Mouse (Mus musculus) kidney, adult 18-20 months (tissue): ENCODE data around the gene Tmem54.

Experiments used
- DNase-seq: peaks from one replicate; pipeline ENCODE4 v3.0.0; 2021

The Tmem54 gene

DNA sequence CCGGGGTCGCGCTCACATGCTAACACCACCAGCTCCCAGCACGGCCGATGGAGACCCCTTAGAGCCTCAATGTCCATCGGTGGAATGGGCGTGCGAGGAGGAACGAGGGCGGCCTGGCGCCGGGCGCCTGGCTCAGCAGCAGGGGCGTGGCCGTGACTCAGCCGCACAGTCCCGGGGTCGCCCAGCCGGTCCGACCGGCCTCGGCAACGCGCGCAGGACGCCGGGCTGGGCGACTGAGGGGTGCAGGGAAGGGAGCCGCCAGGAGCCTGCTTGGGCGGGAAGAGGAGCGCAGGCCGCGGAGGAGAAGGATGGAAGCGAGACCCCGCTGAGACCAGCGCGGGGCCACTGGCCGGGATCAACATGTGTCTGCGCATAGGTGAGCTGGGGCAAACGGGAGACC, at the start of gene Tmem54:
Tmem54 (plus strand) TSS at position 193 of the 400 bp plus-strand sequence.
- no peak for DNase-seq

DNA sequence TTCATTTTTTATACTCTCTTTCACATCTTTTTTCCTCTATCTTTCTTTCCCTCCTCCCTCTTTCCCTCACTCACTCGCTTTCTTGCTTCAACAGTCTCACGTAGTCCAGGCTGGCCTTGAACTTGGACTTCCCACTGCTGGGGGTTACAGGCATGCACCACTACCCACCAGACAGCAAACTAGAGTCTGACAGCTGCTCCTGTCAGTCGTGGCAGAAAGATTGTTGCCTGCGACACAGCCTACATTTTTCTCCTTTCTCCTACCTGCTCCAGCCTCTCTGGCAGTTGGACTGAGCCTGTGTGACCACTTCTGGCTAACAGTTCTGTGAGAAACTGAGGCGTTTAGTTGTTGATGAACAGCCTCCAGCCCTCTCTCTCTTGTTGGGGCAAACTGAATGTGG, 49.8 kb upstream of the Tmem54 start:
- no peak for DNase-seq

DNA sequence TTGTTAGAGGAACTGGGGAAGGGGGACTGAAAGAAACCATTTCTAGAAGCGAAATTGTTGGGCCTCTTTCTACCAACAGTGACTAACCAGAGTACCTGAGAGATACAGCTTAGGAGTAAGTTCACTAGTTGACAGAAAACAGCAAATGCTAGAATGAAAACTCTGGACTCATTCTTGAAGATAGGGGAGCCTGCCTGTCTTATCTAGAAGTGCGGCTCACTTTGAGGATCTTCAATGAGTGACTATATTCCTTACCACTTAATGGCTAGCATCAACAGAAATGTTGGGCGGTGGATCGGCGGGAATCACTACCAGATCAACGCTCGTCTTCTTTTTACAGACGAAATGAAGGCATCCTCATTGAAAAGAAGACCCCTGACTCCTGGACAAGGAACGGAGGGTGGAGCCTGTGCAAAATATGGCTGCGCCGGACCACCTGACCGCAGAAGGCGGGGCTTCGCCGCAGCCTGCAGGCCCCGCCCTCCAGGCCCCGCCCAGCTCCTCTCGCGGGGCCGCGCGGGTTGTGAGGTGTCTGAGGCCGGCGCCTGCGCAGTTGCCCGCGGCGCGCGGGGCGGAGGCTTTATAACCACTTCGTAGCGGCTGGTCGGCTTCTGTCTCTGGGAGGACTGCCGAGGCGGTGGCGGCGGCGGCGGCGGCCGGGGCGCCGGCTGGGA, 47.7 kb upstream of the Tmem54 start:
- DNase-seq: peak; percentile 97

- peak; percentile 66 for DNase-seq
These were observed 46.9 kb upstream of the Tmem54 start, which contains the start of gene Rnf19b for GRCm38 (mm10) chr4:129058207-129059092. Gene Rnf19b (plus strand): TSS chr4:129058271.

GRCm38 (mm10) chr4:129059125-129059551, 46.2 kb upstream of the Tmem54 start:
- DNase-seq: peak; percentile 45

GRCm38 (mm10) chr4:129059922-129060321, 45.4 kb upstream of the Tmem54 start:
- DNase-seq: no peak

- no peak for DNase-seq
These were observed 43.9 kb upstream of the Tmem54 start for GRCm38 (mm10) chr4:129061486-129061885.

DNA sequence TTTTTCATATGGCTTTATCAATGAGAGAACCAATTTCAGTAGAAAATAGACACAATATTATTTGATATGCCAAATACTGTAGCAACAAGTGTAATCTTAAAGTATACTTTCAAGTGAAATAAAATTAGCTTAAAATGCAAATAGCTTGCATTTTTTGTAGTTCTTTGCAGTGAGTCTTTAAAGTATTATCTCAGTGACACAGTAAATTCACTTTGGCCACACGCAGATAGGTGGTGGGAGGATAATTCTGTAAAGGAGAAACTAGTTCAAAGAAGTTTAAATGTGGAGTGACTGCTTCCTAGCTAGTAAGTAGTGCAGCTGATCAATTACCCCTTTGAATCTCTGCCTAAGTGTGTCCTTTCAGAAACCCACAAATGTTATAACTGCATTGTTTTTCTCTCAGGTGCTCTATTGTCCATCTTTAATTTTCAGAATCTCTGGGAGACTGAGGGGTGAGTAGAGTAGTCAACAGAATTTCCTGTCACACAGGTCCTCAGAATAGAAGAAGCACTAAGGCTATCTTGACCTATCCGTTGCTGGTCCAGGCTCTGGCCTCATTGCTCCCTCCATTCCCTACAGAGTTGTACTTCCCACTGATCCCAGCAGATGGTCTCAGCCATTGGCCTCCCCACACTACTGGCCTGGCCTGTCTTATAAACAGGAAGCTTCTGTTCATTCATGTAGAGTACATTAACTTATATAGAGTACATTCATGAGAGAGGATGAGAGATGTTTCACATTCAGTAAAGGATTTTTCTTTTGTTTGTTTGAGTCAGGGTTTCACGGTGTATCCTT, 42.9 kb upstream of the Tmem54 start:
- DNase-seq: no peak

- no peak for DNase-seq
These were observed 39.6 kb upstream of the Tmem54 start for GRCm38 (mm10) chr4:129065688-129066236.

- no peak for DNase-seq
These were observed 37.5 kb upstream of the Tmem54 start for GRCm38 (mm10) chr4:129067638-129068415.

GRCm38 (mm10) chr4:129068848-129069247, 36.5 kb upstream of the Tmem54 start:
- DNase-seq: no peak

DNA sequence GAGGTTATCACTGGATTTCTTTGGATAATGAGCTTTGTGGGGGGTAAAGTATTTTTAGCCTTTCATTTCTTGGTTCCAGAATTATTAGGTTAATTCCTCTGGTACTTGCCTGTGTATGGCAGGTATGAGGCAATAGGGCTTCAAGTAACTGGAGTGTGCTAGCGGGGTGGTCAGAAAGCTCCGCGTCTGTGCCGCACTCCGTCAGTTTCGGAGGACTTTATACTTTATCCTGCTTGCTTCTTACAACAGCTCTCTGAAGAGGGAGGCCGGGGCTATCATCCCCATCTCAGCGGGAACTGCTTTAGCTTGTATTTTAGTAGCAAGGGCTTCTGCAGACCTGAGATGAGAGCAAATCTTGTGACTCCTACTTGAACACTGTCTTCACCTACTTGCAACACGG, 26.2 kb upstream of the Tmem54 start:
- DNase-seq: no peak

GRCm38 (mm10) chr4:129081041-129081440, 24.3 kb upstream of the Tmem54 start:
- DNase-seq: no peak

DNA sequence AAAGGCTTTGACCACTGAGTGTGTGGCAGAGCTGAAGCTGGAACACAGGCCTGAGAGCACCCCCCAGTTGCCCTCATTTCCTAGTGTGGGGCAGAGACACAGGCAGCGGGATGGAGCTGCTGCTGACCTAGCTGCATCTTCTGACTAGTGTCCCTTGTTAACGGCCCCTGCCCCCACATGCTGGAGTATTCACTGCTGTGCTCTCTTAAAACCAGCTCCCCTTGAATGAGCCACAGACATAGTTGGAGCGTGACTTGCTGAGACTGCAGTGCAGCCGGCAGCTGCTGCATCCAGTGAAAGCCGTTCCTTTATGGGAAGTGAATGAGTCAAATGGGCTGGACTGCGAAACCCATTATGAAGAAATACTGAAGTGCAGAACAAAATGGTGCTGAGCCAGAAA, 23.8 kb upstream of the Tmem54 start:
- no peak for DNase-seq

- no peak for DNase-seq
These were observed 23.4 kb upstream of the Tmem54 start for GRCm38 (mm10) chr4:129081939-129082338.

GRCm38 (mm10) chr4:129082379-129083115, 22.8 kb upstream of the Tmem54 start:
- peak; percentile 73 for DNase-seq

GRCm38 (mm10) chr4:129084896-129085295, 20.5 kb upstream of the Tmem54 start:
- no peak for DNase-seq

DNA sequence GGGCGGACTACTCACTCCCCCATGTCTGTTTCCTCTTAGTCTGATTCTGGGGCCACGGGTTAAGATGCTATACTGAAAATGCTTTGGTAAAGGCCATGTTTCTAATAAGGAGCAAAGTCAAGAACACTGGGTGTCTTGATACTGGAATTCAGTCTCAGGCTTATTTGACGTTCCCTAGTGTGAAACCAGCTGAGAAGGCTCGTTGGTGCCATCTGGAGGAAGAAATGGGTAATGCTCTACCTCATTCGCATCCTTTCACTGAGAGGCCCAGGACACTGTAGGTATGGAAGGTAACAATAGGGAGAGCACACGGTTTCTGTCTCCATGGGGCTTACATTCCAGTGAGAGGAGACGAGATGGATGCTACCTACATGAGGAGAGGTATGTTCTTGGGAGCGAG, 19.3 kb upstream of the Tmem54 start:
- DNase-seq: peak; percentile 81

- no peak for DNase-seq
These were observed 17.5 kb upstream of the Tmem54 start for GRCm38 (mm10) chr4:129087850-129088249.

- no peak for DNase-seq
These were observed 10.1 kb upstream of the Tmem54 start for GRCm38 (mm10) chr4:129095276-129095675.

DNA sequence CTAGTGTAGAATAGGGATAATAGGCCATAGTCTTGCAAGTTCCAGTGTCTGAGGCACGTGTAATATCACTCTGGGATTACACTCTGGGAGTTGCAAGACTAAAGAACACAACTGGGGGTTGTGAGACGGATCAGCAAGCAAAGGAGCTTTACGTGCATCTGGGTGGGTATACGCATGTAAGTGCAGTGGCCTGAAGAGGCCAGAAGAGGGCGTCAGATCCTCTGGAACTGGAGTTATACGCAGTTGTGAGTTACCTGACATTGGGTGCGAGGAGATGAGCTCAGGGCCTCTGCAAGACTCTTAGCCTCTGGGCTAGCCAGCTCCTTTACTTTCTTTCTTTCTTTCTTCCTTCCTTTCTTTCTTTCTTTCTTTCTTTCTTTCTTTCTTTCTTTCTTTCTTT, 8.3 kb upstream of the Tmem54 start:
- DNase-seq: no peak
